ENCODE assay signal across 23 mouse cellular contexts in the genomic region with DNA sequence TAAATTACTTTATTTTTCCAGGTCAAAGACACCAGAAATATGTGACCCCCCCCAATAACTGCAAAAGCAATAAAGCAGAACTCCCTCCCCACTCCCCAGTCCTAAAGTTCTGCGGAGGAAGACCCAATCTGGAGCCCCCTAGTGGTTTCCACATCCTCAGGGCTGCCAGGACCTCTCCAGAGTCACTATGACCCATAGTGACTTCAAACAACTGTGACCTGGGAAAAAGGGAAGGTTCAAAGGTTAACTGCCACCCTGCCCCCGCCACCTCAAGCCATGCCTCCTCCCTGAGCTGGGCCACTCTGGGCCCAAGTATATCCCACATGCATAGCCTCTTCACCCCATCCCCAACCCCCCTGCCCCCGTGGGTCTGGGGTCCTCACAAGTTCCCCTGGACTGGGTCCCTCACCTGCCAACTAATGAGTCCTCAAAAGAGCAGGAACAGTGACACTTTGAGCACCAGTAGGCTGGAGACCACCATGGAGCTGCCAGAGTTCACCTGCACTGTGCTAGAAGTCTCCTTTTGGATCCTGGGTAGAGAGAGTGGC. TPM values are rescaled to one million over a fixed set of nuclear protein-coding genes. Genes with fewer than 3 reads are reported as not detected.
DNase-seq lines count a peak whose midpoint lies in the region; ATAC-seq and TF ChIP-seq lines count a peak whose summit lies in the region.
"Had no signal": no experiment of that assay in that cellular context is flagged by ENCODE, and none has a peak within 500 bp of the region (broad histone marks: within the 10 kb centered on the region; RNA-seq: fewer than 3 reads in every experiment).

No protein-coding gene starts in this region.

- DNase-seq in heart, postnatal 0 days (ENCODE audit: low spot score): no peak
- DNase-seq in heart, embryonic 10.5 days (ENCODE audit: low spot score): no peak
- peak; percentile 28 for DNase-seq in kidney, postnatal 10 days
- no peak for DNase-seq in kidney, adult 8-10 months
- DNase-seq in midbrain, postnatal 0 days (ENCODE audit: low spot score): no peak
- no peak for DNase-seq in lung, postnatal 25 days (ENCODE audit: low spot score)
- DNase-seq: adrenal gland, postnatal 36 days; B cell, adult 2 months; cerebellum, adult 8-10 months; heart, adult 18-20 months; heart, postnatal 14 days; lung, postnatal 4 days; right cerebral cortex, postnatal 4 days had no signal

- H3K9ac ChIP-seq in heart, postnatal 0 days (replicated peaks; ENCODE audit: low read depth, low read length): no peak overlapping the region
- H3K9ac ChIP-seq in midbrain, postnatal 0 days (replicated peaks; ENCODE audit: low read length, poor library complexity, severe bottlenecking): no peak overlapping the region
- H3K9ac ChIP-seq in midbrain, embryonic 15.5 days: no peak overlapping the region
- H3K9ac ChIP-seq: embryonic facial prominence, embryonic 12.5 days; forebrain, embryonic 15.5 days had no signal

- no peak overlapping the region for H3K4me3 ChIP-seq in heart, postnatal 0 days (ENCODE audit: low read depth, low read length)
- no peak overlapping the region for H3K4me3 ChIP-seq in heart, embryonic 10.5 days
- H3K4me3 ChIP-seq in midbrain, postnatal 0 days (ENCODE audit: low read depth, low read length): no peak overlapping the region
- no peak overlapping the region for H3K4me3 ChIP-seq in midbrain, embryonic 15.5 days
- H3K4me3 ChIP-seq: embryonic facial prominence, embryonic 12.5 days; forebrain, embryonic 15.5 days; limb, embryonic 10.5 days; midbrain, embryonic 10.5 days had no signal

- 44% methylated on average over 3 of the region's 3 CpGs for WGBS in heart, postnatal 0 days
- WGBS in heart, embryonic 10.5 days: 40% methylated on average over 3 of the region's 3 CpGs
- WGBS in midbrain, postnatal 0 days: 23% methylated on average over 3 of the region's 3 CpGs
- 50% methylated on average over 3 of the region's 3 CpGs for WGBS in midbrain, embryonic 15.5 days

- H3K36me3 ChIP-seq in heart, postnatal 0 days (replicated peaks; ENCODE audit: control insufficient read depth, insufficient read depth, low read length): no peaks in the 10 kb centered on the region; the same call in 1 of the 2 replicates
- no peaks in the 10 kb centered on the region for H3K36me3 ChIP-seq in heart, embryonic 10.5 days
- H3K36me3 ChIP-seq in midbrain, postnatal 0 days (ENCODE audit: insufficient read depth, low read length): no peaks in the 10 kb centered on the region
- H3K36me3 ChIP-seq in midbrain, embryonic 15.5 days (replicated peaks): no peaks in the 10 kb centered on the region
- H3K36me3 ChIP-seq: embryonic facial prominence, embryonic 12.5 days; forebrain, embryonic 15.5 days; limb, embryonic 10.5 days; midbrain, embryonic 10.5 days had no signal

- peak; percentile 11; the same call in 1 of the 2 replicates for TF ChIP-seq CTCF in heart, postnatal 0 days (IDR thresholded peaks at IDR 0.05; ENCODE audit: low read depth)
- TF ChIP-seq CTCF in midbrain, postnatal 0 days (IDR thresholded peaks at IDR 0.05): 0 out of 2 replicates have a peak, but pooled peaks have one; percentile 21

- H3K4me2 ChIP-seq in heart, postnatal 0 days (ENCODE audit: low read depth, low read length): no peak overlapping the region
- H3K4me2 ChIP-seq in midbrain, postnatal 0 days (ENCODE audit: low read depth, low read length, poor library complexity, severe bottlenecking): no peak overlapping the region
- H3K4me2 ChIP-seq in midbrain, embryonic 15.5 days: no peak overlapping the region
- H3K4me2 ChIP-seq: embryonic facial prominence, embryonic 12.5 days; forebrain, embryonic 15.5 days had no signal

- no peak for TF ChIP-seq EP300 in heart, postnatal 0 days (IDR thresholded peaks at IDR 0.05; ENCODE audit: low read depth)

- no peaks in the 10 kb centered on the region for H3K27me3 ChIP-seq in heart, postnatal 0 days (ENCODE audit: control insufficient read depth, insufficient read depth, low read length)
- H3K27me3 ChIP-seq in heart, embryonic 10.5 days (ENCODE audit: insufficient read depth, poor library complexity, severe bottlenecking): peaks cover 17% of the 10 kb centered on the region
- 0 out of 2 replicates have a peak, but pooled peaks cover 5% of the 10 kb centered on the region for H3K27me3 ChIP-seq in midbrain, postnatal 0 days (ENCODE audit: insufficient read depth, low read length)
- peaks cover 20% of the 10 kb centered on the region for H3K27me3 ChIP-seq in midbrain, embryonic 15.5 days (replicated peaks)

- no peak for ATAC-seq in heart, postnatal 0 days (ENCODE audit: insufficient read depth, low read depth)
- no peak for ATAC-seq in midbrain, postnatal 0 days (ENCODE audit: low FRiP score)
- ATAC-seq in midbrain, embryonic 15.5 days (replicated peaks): no peak
- ATAC-seq: forebrain, embryonic 15.5 days; hindbrain, embryonic 16.5 days had no signal

- no peak overlapping the region for H3K27ac ChIP-seq in heart, postnatal 0 days (ENCODE audit: low read depth)
- no peak overlapping the region for H3K27ac ChIP-seq in heart, embryonic 10.5 days
- no peak overlapping the region for H3K27ac ChIP-seq in midbrain, postnatal 0 days (ENCODE audit: low read depth, low read length)
- no peak overlapping the region for H3K27ac ChIP-seq in midbrain, embryonic 15.5 days
- H3K27ac ChIP-seq: embryonic facial prominence, embryonic 12.5 days; limb, embryonic 10.5 days; midbrain, embryonic 10.5 days had no signal

- H3K4me1 ChIP-seq in heart, postnatal 0 days (ENCODE audit: control insufficient read depth, insufficient read depth): peaks cover 10% of the 10 kb centered on the region; the same call in 1 of the 2 replicates
- peaks cover 27% of the 10 kb centered on the region for H3K4me1 ChIP-seq in heart, embryonic 10.5 days
- H3K4me1 ChIP-seq in midbrain, postnatal 0 days (ENCODE audit: insufficient read depth, low read length): 0 out of 2 replicates have a peak, but pooled peaks cover 3% of the 10 kb centered on the region
- H3K4me1 ChIP-seq in midbrain, embryonic 15.5 days: peaks cover 8% of the 10 kb centered on the region

- H3K9me3 ChIP-seq in heart, postnatal 0 days (replicated peaks; ENCODE audit: control insufficient read depth, low read length): no peaks in the 10 kb centered on the region
- no peaks in the 10 kb centered on the region for H3K9me3 ChIP-seq in heart, embryonic 10.5 days
- H3K9me3 ChIP-seq in midbrain, postnatal 0 days (ENCODE audit: low read length): no peaks in the 10 kb centered on the region
- H3K9me3 ChIP-seq in midbrain, embryonic 15.5 days: no peaks in the 10 kb centered on the region
- H3K9me3 ChIP-seq: embryonic facial prominence, embryonic 12.5 days; forebrain, embryonic 15.5 days; limb, embryonic 10.5 days; midbrain, embryonic 10.5 days had no signal

RNA-seq across cellular contexts. Expression of a gene that starts 2.9 kb away (rescaled TPM):
- 101 and 109 TPM in 2 replicates for total RNA-seq in heart, postnatal 0 days (2014; rRNA removed; ENCODE audit: low replicate concordance)
- polyA plus RNA-seq in heart, postnatal 0 days (2015; fragmentation: Nextera tagmentation; extraction: Ambion mirVana): 42.9 and 43.3 TPM in 2 replicates
- 16.8 and 20.7 TPM in 2 replicates for polyA plus RNA-seq in heart, embryonic 10.5 days (2016; fragmentation: Nextera tagmentation; extraction: Ambion mirVana)
- 12.6 and 15.3 TPM in 2 replicates for total RNA-seq in midbrain, postnatal 0 days (2014; rRNA removed)
- polyA plus RNA-seq in midbrain, postnatal 0 days (2015; fragmentation: Nextera tagmentation; extraction: Ambion mirVana): 15.3 and 17.6 TPM in 2 replicates
- polyA plus RNA-seq in midbrain, embryonic 15.5 days (2015; fragmentation: Nextera tagmentation; extraction: Ambion mirVana): 11.5 and 18.0 TPM in 2 replicates

RNA-seq across cellular contexts. Expression of a gene that starts 8.4 kb away (rescaled TPM):
- 47.6 and 61.5 TPM in 2 replicates for total RNA-seq in heart, postnatal 0 days (2014; rRNA removed; ENCODE audit: low replicate concordance)
- 54.4 and 55.3 TPM in 2 replicates for polyA plus RNA-seq in heart, postnatal 0 days (2015; fragmentation: Nextera tagmentation; extraction: Ambion mirVana)
- 71.9 and 75.6 TPM in 2 replicates for polyA plus RNA-seq in heart, embryonic 10.5 days (2016; fragmentation: Nextera tagmentation; extraction: Ambion mirVana)
- total RNA-seq in midbrain, postnatal 0 days (2014; rRNA removed): 77.4 and 79.2 TPM in 2 replicates
- polyA plus RNA-seq in midbrain, postnatal 0 days (2015; fragmentation: Nextera tagmentation; extraction: Ambion mirVana): 81.4 and 82.6 TPM in 2 replicates
- 61.6 and 62.2 TPM in 2 replicates for polyA plus RNA-seq in midbrain, embryonic 15.5 days (2015; fragmentation: Nextera tagmentation; extraction: Ambion mirVana)

RNA-seq across cellular contexts. Expression of a gene that starts 8.8 kb away (rescaled TPM):
- total RNA-seq in heart, postnatal 0 days (2014; rRNA removed; ENCODE audit: low replicate concordance): 1.1 TPM in 1 of 2 replicates, not detected in the other
- 0.12 and 0.14 TPM in 2 replicates for polyA plus RNA-seq in heart, postnatal 0 days (2015; fragmentation: Nextera tagmentation; extraction: Ambion mirVana)
- polyA plus RNA-seq in heart, embryonic 10.5 days (2016; fragmentation: Nextera tagmentation; extraction: Ambion mirVana): 0.99 and 1.3 TPM in 2 replicates
- 0.27 TPM in 1 of 2 replicates, not detected in the other for total RNA-seq in midbrain, postnatal 0 days (2014; rRNA removed)
- not detected in 2 replicates for polyA plus RNA-seq in midbrain, postnatal 0 days (2015; fragmentation: Nextera tagmentation; extraction: Ambion mirVana)
- 0.09 and 0.15 TPM in 2 replicates for polyA plus RNA-seq in midbrain, embryonic 15.5 days (2015; fragmentation: Nextera tagmentation; extraction: Ambion mirVana)
- total RNA-seq: adrenal gland, postnatal 36 days; gastrocnemius, adult 18-20 months; heart, adult 18-20 months; layer of hippocampus, postnatal 25 days; neutrophil, adult 5-6 weeks had no signal
- polyA plus RNA-seq: cortical plate, adult 2 months had no signal

RNA-seq across cellular contexts. Expression of a gene that starts 22.8 kb away (rescaled TPM):
- 51.6 and 95.2 TPM in 2 replicates for total RNA-seq in heart, postnatal 0 days (2014; rRNA removed; ENCODE audit: low replicate concordance)
- polyA plus RNA-seq in heart, postnatal 0 days (2015; fragmentation: Nextera tagmentation; extraction: Ambion mirVana): 63.4 and 64.8 TPM in 2 replicates
- polyA plus RNA-seq in heart, embryonic 10.5 days (2016; fragmentation: Nextera tagmentation; extraction: Ambion mirVana): 174 and 198 TPM in 2 replicates
- total RNA-seq in midbrain, postnatal 0 days (2014; rRNA removed): 4.8 and 7.6 TPM in 2 replicates
- polyA plus RNA-seq in midbrain, postnatal 0 days (2015; fragmentation: Nextera tagmentation; extraction: Ambion mirVana): 9.0 and 10.4 TPM in 2 replicates
- 5.2 and 5.6 TPM in 2 replicates for polyA plus RNA-seq in midbrain, embryonic 15.5 days (2015; fragmentation: Nextera tagmentation; extraction: Ambion mirVana)
- total RNA-seq: neutrophil, adult 5-6 weeks had no signal

RNA-seq across cellular contexts. Expression of a gene that starts 24.3 kb away (rescaled TPM):
- 0.08 TPM in 1 of 2 replicates, not detected in the other for total RNA-seq in heart, postnatal 0 days (2014; rRNA removed; ENCODE audit: low replicate concordance)
- 0.23 and 0.37 TPM in 2 replicates for polyA plus RNA-seq in heart, postnatal 0 days (2015; fragmentation: Nextera tagmentation; extraction: Ambion mirVana)
- 0.37 and 0.97 TPM in 2 replicates for polyA plus RNA-seq in heart, embryonic 10.5 days (2016; fragmentation: Nextera tagmentation; extraction: Ambion mirVana)
- total RNA-seq in midbrain, postnatal 0 days (2014; rRNA removed): 0.11 and 0.14 TPM in 2 replicates
- 0.20 TPM in 1 of 2 replicates, not detected in the other for polyA plus RNA-seq in midbrain, postnatal 0 days (2015; fragmentation: Nextera tagmentation; extraction: Ambion mirVana)
- polyA plus RNA-seq in midbrain, embryonic 15.5 days (2015; fragmentation: Nextera tagmentation; extraction: Ambion mirVana): 0.13 TPM in 1 of 2 replicates, not detected in the other
- total RNA-seq: gastrocnemius, adult 18-20 months; layer of hippocampus, postnatal 25 days had no signal
